Mouse (Mus musculus): ENCODE measurements around the gene Gm49320. TPM values are rescaled to one million over a fixed set of nuclear protein-coding genes. Genes with fewer than 3 reads are reported as not detected.
"Not testable (repeated sequence)": the region's sequence is repeated elsewhere in the genome, so short reads cannot be mapped to it uniquely, and the experiment has no call there.

Gene Gm49320
- polyA plus RNA-seq, 1 experiment from 2014 or later, result 1.00 TPM

- peaks cover 28% of the 10 kb centered on the region for H3K4me1 ChIP-seq (ENCODE audit: control insufficient read depth, insufficient read depth, low read length)
- peak within 1 kb of the TSS; percentile 87 for H3K9ac ChIP-seq (ENCODE audit: low read length)
- H3K27me3 ChIP-seq (ENCODE audit: control insufficient read depth, insufficient read depth, low read length), result peaks cover 4% of the 10 kb centered on the region; the same call in 1 of the 2 replicates
- peak; percentile 99 for DNase-seq (ENCODE audit: low spot score, missing footprints)
- H3K27ac ChIP-seq (ENCODE audit: low read depth, low read length), result peak within 1 kb of the TSS; percentile 88
- WGBS, result 1% methylated on average over 69 of the region's 69 CpGs
- H3K4me2 ChIP-seq, result peak within 1 kb of the TSS; percentile 71
- no peaks in the 10 kb centered on the region for H3K9me3 ChIP-seq (ENCODE audit: control insufficient read depth, low read length)
- peak within 1 kb of the TSS; percentile 87 for H3K4me3 ChIP-seq (ENCODE audit: low read depth, low read length)
- ATAC-seq (ENCODE audit: low FRiP score), result peak; percentile 92
- peaks cover 9% of the 10 kb centered on the region; the same call in 1 of the 2 replicates for H3K36me3 ChIP-seq (ENCODE audit: control insufficient read depth, insufficient read depth, low read length)
Measured at GRCm38 (mm10) chr8:4252934-4253841, 14.5 kb downstream of the Gm49320 start, which contains the start of gene Snapc2. Gene Snapc2, plus strand, starts transcription at chr8:4253080.

GRCm38 (mm10) chr8:4254001-4254400 is 15.3 kb downstream of the Gm49320 start:
- peaks cover 9% of the 10 kb centered on the region; the same call in 1 of the 2 replicates for H3K36me3 ChIP-seq (ENCODE audit: control insufficient read depth, insufficient read depth, low read length)
- WGBS, result 55% methylated on average over 6 of the region's 6 CpGs
- DNase-seq (ENCODE audit: low spot score, missing footprints), result no peak
- 0 out of 2 replicates have a peak overlapping the region, but pooled peaks have one; percentile 12 for H3K9ac ChIP-seq (ENCODE audit: low read length)
- no peak overlapping the region for H3K4me3 ChIP-seq (ENCODE audit: low read depth, low read length)
- peak overlapping the region; percentile 71 for H3K4me2 ChIP-seq
- H3K27ac ChIP-seq (ENCODE audit: low read depth, low read length), result no peak overlapping the region
- no peaks in the 10 kb centered on the region for H3K9me3 ChIP-seq (ENCODE audit: control insufficient read depth, low read length)
- peaks cover 24% of the 10 kb centered on the region for H3K4me1 ChIP-seq (ENCODE audit: control insufficient read depth, insufficient read depth, low read length)
- no peak for ATAC-seq (ENCODE audit: low FRiP score)
- H3K27me3 ChIP-seq (ENCODE audit: control insufficient read depth, insufficient read depth, low read length), result peaks cover 4% of the 10 kb centered on the region; the same call in 1 of the 2 replicates

GRCm38 (mm10) chr8:4255471-4255870 is 16.8 kb downstream of the Gm49320 start:
- DNase-seq (ENCODE audit: low spot score, missing footprints); ATAC-seq (ENCODE audit: low FRiP score); H3K9ac ChIP-seq (ENCODE audit: low read length); H3K36me3 ChIP-seq (ENCODE audit: control insufficient read depth, insufficient read depth, low read length); H3K9me3 ChIP-seq (ENCODE audit: control insufficient read depth, low read length); H3K4me3 ChIP-seq (ENCODE audit: low read depth, low read length); H3K27ac ChIP-seq (ENCODE audit: low read depth, low read length); H3K4me2 ChIP-seq; H3K27me3 ChIP-seq (ENCODE audit: control insufficient read depth, insufficient read depth, low read length): not testable (repeated sequence)
- 93% methylated on average over 7 of the region's 7 CpGs for WGBS
- peaks cover 28% of the 10 kb centered on the region for H3K4me1 ChIP-seq (ENCODE audit: control insufficient read depth, insufficient read depth, low read length)

- Histone ChIP-seq H3K27me3 (ENCODE audit: control insufficient read depth, insufficient read depth, low read length) (no peaks in the 10 kb centered on the region), H3K36me3 (ENCODE audit: control insufficient read depth, insufficient read depth, low read length) (peaks cover 9% of the 10 kb centered on the region; the same call in 1 of the 2 replicates), H3K4me3 (ENCODE audit: low read depth, low read length) (no peak overlapping the region), H3K27ac (ENCODE audit: low read depth, low read length) (no peak overlapping the region), H3K4me1 (ENCODE audit: control insufficient read depth, insufficient read depth, low read length) (peaks cover 26% of the 10 kb centered on the region), H3K4me2 (peak overlapping the region; percentile 69; the same call in 1 of the 2 replicates), H3K9ac (ENCODE audit: low read length) (peak overlapping the region; percentile 20; the same call in 1 of the 2 replicates), H3K9me3 (ENCODE audit: control insufficient read depth, low read length) (no peaks in the 10 kb centered on the region)
- DNase-seq (ENCODE audit: low spot score, missing footprints) (no peak), ATAC-seq (ENCODE audit: low FRiP score) (no peak)
- 75% methylated on average over 4 of the region's 4 CpGs for WGBS
Measured at GRCm38 (mm10) chr8:4256911-4257310, 18.2 kb downstream of the Gm49320 start.

GRCm38 (mm10) chr8:4257350-4257749 is 18.7 kb downstream of the Gm49320 start:
- Histone ChIP-seq H3K4me1 (ENCODE audit: control insufficient read depth, insufficient read depth, low read length) (peaks cover 25% of the 10 kb centered on the region), H3K36me3 (ENCODE audit: control insufficient read depth, insufficient read depth, low read length) (peaks cover 11% of the 10 kb centered on the region; the same call in 1 of the 2 replicates), H3K27ac (ENCODE audit: low read depth, low read length) (no peak overlapping the region), H3K4me3 (ENCODE audit: low read depth, low read length) (no peak overlapping the region), H3K9ac (ENCODE audit: low read length) (peak overlapping the region; percentile 96; the same call in 1 of the 2 replicates), H3K4me2 (peak overlapping the region; percentile 69), H3K9me3 (ENCODE audit: control insufficient read depth, low read length) (no peaks in the 10 kb centered on the region), H3K27me3 (ENCODE audit: control insufficient read depth, insufficient read depth, low read length) (no peaks in the 10 kb centered on the region)
- no peak for DNase-seq (ENCODE audit: low spot score, missing footprints)
- ATAC-seq (ENCODE audit: low FRiP score), result no peak
- WGBS, result 84% methylated on average over 4 of the region's 4 CpGs

- Histone ChIP-seq H3K27me3 (ENCODE audit: control insufficient read depth, insufficient read depth, low read length) (no peaks in the 10 kb centered on the region), H3K4me1 (ENCODE audit: control insufficient read depth, insufficient read depth, low read length) (peaks cover 22% of the 10 kb centered on the region), H3K9ac (ENCODE audit: low read length) (peak overlapping the region; percentile 96), H3K36me3 (ENCODE audit: control insufficient read depth, insufficient read depth, low read length) (peaks cover 11% of the 10 kb centered on the region; the same call in 1 of the 2 replicates), H3K27ac (ENCODE audit: low read depth, low read length) (peak overlapping the region; percentile 92), H3K9me3 (ENCODE audit: control insufficient read depth, low read length) (no peaks in the 10 kb centered on the region), H3K4me2 (peak overlapping the region; percentile 69), H3K4me3 (ENCODE audit: low read depth, low read length) (peak overlapping the region; percentile 87)
- WGBS, result 3% methylated on average over 35 of the region's 35 CpGs
- ATAC-seq (ENCODE audit: low FRiP score) (peak; percentile 75), DNase-seq (ENCODE audit: low spot score, missing footprints) (peak; percentile 99)
Measured at GRCm38 (mm10) chr8:4258233-4258632, 19.6 kb downstream of the Gm49320 start.

- Histone ChIP-seq H3K4me1 (ENCODE audit: control insufficient read depth, insufficient read depth, low read length) (peaks cover 22% of the 10 kb centered on the region), H3K4me2 (peak overlapping the region; percentile 69), H3K27ac (ENCODE audit: low read depth, low read length) (peak overlapping the region; percentile 92), H3K9ac (ENCODE audit: low read length) (peak overlapping the region; percentile 96), H3K27me3 (ENCODE audit: control insufficient read depth, insufficient read depth, low read length) (no peaks in the 10 kb centered on the region), H3K36me3 (ENCODE audit: control insufficient read depth, insufficient read depth, low read length) (peaks cover 11% of the 10 kb centered on the region; the same call in 1 of the 2 replicates), H3K4me3 (ENCODE audit: low read depth, low read length) (peak overlapping the region; percentile 87), H3K9me3 (ENCODE audit: control insufficient read depth, low read length) (no peaks in the 10 kb centered on the region)
- under 1% methylated on average over 28 of the region's 32 CpGs for WGBS
- ATAC-seq (ENCODE audit: low FRiP score) (peak; percentile 84), DNase-seq (ENCODE audit: low spot score, missing footprints) (no peak)
Measured at GRCm38 (mm10) chr8:4258678-4259077, 20.0 kb downstream of the Gm49320 start.

- WGBS, result 7% methylated on average over 27 of the region's 33 CpGs
- H3K27me3 ChIP-seq (ENCODE audit: control insufficient read depth, insufficient read depth, low read length), result no peaks in the 10 kb centered on the region
- H3K9ac ChIP-seq (ENCODE audit: low read length), result peak within 1 kb of the TSS; percentile 96
- H3K27ac ChIP-seq (ENCODE audit: low read depth, low read length), result peak within 1 kb of the TSS; percentile 92
- peak within 1 kb of the TSS; percentile 87 for H3K4me3 ChIP-seq (ENCODE audit: low read depth, low read length)
- peak within 1 kb of the TSS; percentile 69 for H3K4me2 ChIP-seq
- ATAC-seq (ENCODE audit: low FRiP score) (peak; percentile 93), DNase-seq (ENCODE audit: low spot score, missing footprints) (peak; percentile 100)
- no peaks in the 10 kb centered on the region for H3K9me3 ChIP-seq (ENCODE audit: control insufficient read depth, low read length)
- H3K4me1 ChIP-seq (ENCODE audit: control insufficient read depth, insufficient read depth, low read length), result peaks cover 18% of the 10 kb centered on the region
- H3K36me3 ChIP-seq (ENCODE audit: control insufficient read depth, insufficient read depth, low read length), result peaks cover 11% of the 10 kb centered on the region; the same call in 1 of the 2 replicates
Measured at GRCm38 (mm10) chr8:4259125-4259804, 20.6 kb downstream of the Gm49320 start, which contains the start of gene Ctxn1. Gene Ctxn1, minus strand, starts transcription at chr8:4259274.
